Mouse (Mus musculus): ENCODE measurements around the gene Rprm. TPM values are rescaled to one million over a fixed set of nuclear protein-coding genes. Genes with fewer than 3 reads are reported as not detected.

The Rprm gene
- total and polyA plus RNA-seq, 3 experiments: not detected

DNA sequence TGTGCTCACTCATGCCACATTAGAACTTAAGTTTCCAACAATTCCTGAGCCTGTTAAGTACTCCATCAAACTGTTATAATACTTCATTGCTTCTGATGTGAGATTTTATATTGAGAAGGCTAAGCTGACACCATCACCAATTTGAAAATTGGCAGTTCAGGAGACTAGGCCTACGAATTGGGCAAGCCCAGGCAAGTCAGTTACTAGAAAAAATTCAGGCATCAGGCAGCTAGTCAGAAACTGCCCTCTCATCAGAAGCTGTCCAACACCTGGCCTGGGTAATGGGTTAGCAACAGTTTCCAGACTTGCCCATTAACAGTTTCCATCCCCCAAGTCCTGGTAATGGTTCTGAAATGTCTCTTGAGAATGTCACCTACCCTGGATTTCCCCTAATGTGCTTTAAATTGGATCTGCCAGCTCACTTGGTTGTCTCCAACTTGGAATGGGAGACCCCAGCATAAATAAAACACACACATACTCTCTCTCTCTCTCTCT lies 20.9 kb upstream of the Rprm start (continued):
- peak; percentile 61 for TF ChIP-seq EP300 (IDR thresholded peaks at IDR 0.05; ENCODE audit: low read length)
- 0 out of 2 replicates have a peak, but pooled peaks have one; percentile 11 for TF ChIP-seq MEF2A (IDR thresholded peaks at IDR 0.05; ENCODE audit: borderline replicate concordance, low read depth, low read length)
- TF ChIP-seq MAZ (IDR thresholded peaks at IDR 0.05; ENCODE audit: low read depth, low read length): no peak

GRCm38 (mm10) chr2:54099939-54100338 lies 14.6 kb upstream of the Rprm start:
- Histone ChIP-seq H3K4me3 (replicated peaks in 1 of 3; ENCODE audit: low read depth in 2 of 3, low read length in 2 of 3, poor library complexity in 1 of 3) (no peak overlapping the region), H3K4me2 (ENCODE audit: insufficient read depth, low read depth, poor library complexity, severe bottlenecking) (no peak overlapping the region), H3K36me3 (replicated peaks in 1 of 2; ENCODE audit: control insufficient read depth in 1 of 2, insufficient read depth in 1 of 2, low read length in 1 of 2) (no peaks in the 10 kb centered on the region), H3K27ac (ENCODE audit: insufficient read depth, low read depth) (no peak overlapping the region), H3K9ac (ENCODE audit: insufficient read depth, low read depth) (no peak overlapping the region), H3K79me2 (replicated peaks; ENCODE audit: control insufficient read depth, extremely low read depth, insufficient read depth, poor library complexity, severe bottlenecking) (no peaks in the 10 kb centered on the region), H3K4me1 (ENCODE audit: control insufficient read depth in 1 of 2, insufficient read depth in 2 of 2) (no peaks in the 10 kb centered on the region), H3K27me3 (replicated peaks) (no peaks in the 10 kb centered on the region), H3K9me3 (replicated peaks; ENCODE audit: low read length) (peaks cover 30% of the 10 kb centered on the region)
- no peak for DNase-seq (ENCODE audit: extremely low read depth)
- in situ Hi-C loops (cut with MboI; ENCODE audit: low pct_ligation_motif_present, low pct_unique_long_range_greater_than_20kb, low sequenced_read_pairs) (loop anchor here (25.0 kb wide), 1 partner anchor 763 kb away; no protein-coding TSS in a partner anchor), dilution Hi-C loops (cut with MboI; ENCODE audit: extremely low pct_ligation_motif_present, extremely low pct_unique_long_range_greater_than_20kb, low sequenced_read_pairs) (no loop called here)
- TF ChIP-seq IRF4 (IDR thresholded peaks at IDR 0.05; ENCODE audit: low read depth, low read length) (no peak), UBTF (IDR thresholded peaks at IDR 0.05; ENCODE audit: low read depth, low read length) (no peak), USF2 (conservative IDR thresholded peaks at IDR 0.05; ENCODE audit: low read depth, low read length) (no peak), SMC3 (IDR thresholded peaks at IDR 0.05; ENCODE audit: low read depth, low read length) (peak; percentile 24; the same call in 1 of the 2 replicates), HCFC1 (IDR thresholded peaks at IDR 0.05; ENCODE audit: low read depth, low read length) (no peak), BHLHE40 (IDR thresholded peaks at IDR 0.05; ENCODE audit: low read depth, low read length) (no peak), EP300 (IDR thresholded peaks at IDR 0.05; ENCODE audit: low read length) (no peak), KAT2A (IDR thresholded peaks at IDR 0.05; ENCODE audit: insufficient replicate concordance, low read length) (no peak), CTCF (conservative IDR thresholded peaks at IDR 0.05 in 1 of 2, IDR thresholded peaks at IDR 0.05 in 1 of 2; ENCODE audit: low read depth in 2 of 2, low read length in 2 of 2) (peak in 1 of 2 experiments; percentile 43; a peak in 2 of 4 replicates), GABPA (IDR thresholded peaks at IDR 0.05; ENCODE audit: insufficient replicate concordance, low read depth, low read length) (no peak), CHD2 (IDR thresholded peaks at IDR 0.05; ENCODE audit: low read length) (no peak), MAFK (IDR thresholded peaks at IDR 0.05; ENCODE audit: insufficient replicate concordance, low read length) (no peak), RAD21 (IDR thresholded peaks at IDR 0.05; ENCODE audit: low read depth, low read length) (peak; percentile 50), CHD1 (IDR thresholded peaks at IDR 0.05; ENCODE audit: low read depth, low read length) (no peak), E2F4 (IDR thresholded peaks at IDR 0.05; ENCODE audit: insufficient replicate concordance, low read depth, low read length) (no peak)

DNA sequence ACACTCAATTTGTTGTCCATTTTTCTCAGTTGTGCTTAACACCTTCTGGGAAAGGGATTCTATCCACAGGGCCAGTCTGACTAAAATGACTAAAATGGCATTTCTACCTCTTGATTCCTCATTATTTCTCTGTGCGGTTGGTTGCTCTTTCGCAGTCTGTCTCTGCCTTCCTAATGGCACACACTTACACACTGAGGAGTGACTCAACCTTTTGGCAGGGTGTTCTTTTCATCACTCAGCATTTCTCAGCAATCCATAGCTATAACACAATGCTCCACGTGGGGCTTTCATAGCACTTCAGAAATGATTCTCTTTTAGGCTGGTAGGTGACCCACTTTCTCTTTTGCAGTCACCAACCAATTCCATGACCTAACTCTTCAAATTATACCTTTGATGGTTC lies 7.3 kb upstream of the Rprm start:
- H3K27me3 ChIP-seq (replicated peaks): no peaks in the 10 kb centered on the region
- peaks cover 22% of the 10 kb centered on the region for H3K9me3 ChIP-seq (replicated peaks; ENCODE audit: low read length)
- no peak overlapping the region for H3K4me3 ChIP-seq (replicated peaks in 1 of 3; ENCODE audit: low read depth in 2 of 3, low read length in 2 of 3, poor library complexity in 1 of 3)
- H3K9ac ChIP-seq (ENCODE audit: insufficient read depth, low read depth): no peak overlapping the region
- in situ Hi-C loops (cut with MboI; ENCODE audit: low pct_ligation_motif_present, low pct_unique_long_range_greater_than_20kb, low sequenced_read_pairs) (no loop called here), dilution Hi-C loops (cut with MboI; ENCODE audit: extremely low pct_ligation_motif_present, extremely low pct_unique_long_range_greater_than_20kb, low sequenced_read_pairs) (no loop called here)
- no peaks in the 10 kb centered on the region for H3K79me2 ChIP-seq (replicated peaks; ENCODE audit: control insufficient read depth, extremely low read depth, insufficient read depth, poor library complexity, severe bottlenecking)
- no peaks in the 10 kb centered on the region for H3K4me1 ChIP-seq (ENCODE audit: control insufficient read depth in 1 of 2, insufficient read depth in 2 of 2)
- TF ChIP-seq EP300 (IDR thresholded peaks at IDR 0.05; ENCODE audit: low read length) (no peak), TCF12 (IDR thresholded peaks at IDR 0.05; ENCODE audit: low read depth, low read length) (no peak), TBP (conservative IDR thresholded peaks at IDR 0.05; ENCODE audit: low read depth, low read length) (no peak), BHLHE40 (IDR thresholded peaks at IDR 0.05; ENCODE audit: low read depth, low read length) (no peak), UBTF (IDR thresholded peaks at IDR 0.05; ENCODE audit: low read depth, low read length) (no peak), ZC3H11A (IDR thresholded peaks at IDR 0.05; ENCODE audit: low read depth, low read length) (no peak), POLR2AphosphoS2 (IDR thresholded peaks at IDR 0.05; ENCODE audit: low read depth, low read length) (no peak), CHD2 (IDR thresholded peaks at IDR 0.05; ENCODE audit: low read length) (no peak), USF1 (IDR thresholded peaks at IDR 0.05; ENCODE audit: low read depth, low read length) (no peak), SMC3 (IDR thresholded peaks at IDR 0.05; ENCODE audit: low read depth, low read length) (no peak), MAX (IDR thresholded peaks at IDR 0.05; ENCODE audit: low read length) (no peak), KAT2A (IDR thresholded peaks at IDR 0.05; ENCODE audit: insufficient replicate concordance, low read length) (no peak)
- no peak overlapping the region for H3K27ac ChIP-seq (ENCODE audit: insufficient read depth, low read depth)
- no peaks in the 10 kb centered on the region for H3K36me3 ChIP-seq (replicated peaks in 1 of 2; ENCODE audit: control insufficient read depth in 1 of 2, insufficient read depth in 1 of 2, low read length in 1 of 2)
- no peak overlapping the region for H3K4me2 ChIP-seq (ENCODE audit: insufficient read depth, low read depth, poor library complexity, severe bottlenecking)
- no peak for DNase-seq (ENCODE audit: extremely low read depth)

Measured in CH12.LX (cell line).